Mouse (Mus musculus): Measurements from ENCODE around the gene Ppt1. TPM values are rescaled to one million over a fixed set of nuclear protein-coding genes. Genes with fewer than 3 reads are reported as not detected.

Ppt1 gene
- polyA plus RNA-seq, 1 experiment from 2014 or later, result 85.2 TPM

DNA sequence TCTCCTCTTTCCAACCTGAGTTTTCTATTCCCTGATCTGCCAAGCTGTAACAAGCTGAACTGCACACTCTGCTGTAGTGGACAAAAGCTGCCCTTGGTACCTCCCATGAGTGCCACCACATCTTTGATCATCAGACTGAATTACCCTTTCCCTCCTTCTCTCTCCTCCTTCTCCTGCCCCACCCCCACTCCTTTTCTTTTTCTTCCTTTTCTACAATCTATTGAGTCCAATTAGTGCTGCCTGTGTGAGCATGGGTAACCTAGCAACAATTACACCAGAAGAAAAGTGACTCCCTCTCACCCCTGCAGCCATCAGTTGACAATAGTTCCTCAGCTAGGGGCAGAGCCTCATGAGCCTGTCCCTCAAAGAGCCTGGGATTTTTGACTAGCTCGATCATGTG, 4.2 kb upstream of the Ppt1 start:
- H3K36me3 ChIP-seq (ENCODE audit: control insufficient read depth, insufficient read depth), result no peaks in the 10 kb centered on the region
- H3K9me3 ChIP-seq (ENCODE audit: control insufficient read depth, low read length), result no peaks in the 10 kb centered on the region
- H3K4me3 ChIP-seq (replicated peaks; ENCODE audit: low read length), result no peak overlapping the region
- no peak overlapping the region for H3K9ac ChIP-seq (replicated peaks; ENCODE audit: low read depth, low read length)
- no peak for ATAC-seq
- H3K4me1 ChIP-seq (replicated peaks; ENCODE audit: control insufficient read depth, insufficient read depth, low read length), result peaks cover 14% of the 10 kb centered on the region
- 7% methylated on average over 1 of the region's 1 CpGs for WGBS
- H3K27me3 ChIP-seq (replicated peaks; ENCODE audit: control insufficient read depth, insufficient read depth, low read length), result no peaks in the 10 kb centered on the region
- no peak overlapping the region for H3K4me2 ChIP-seq (ENCODE audit: low read length)
- no peak overlapping the region for H3K27ac ChIP-seq (ENCODE audit: low read length)

DNA sequence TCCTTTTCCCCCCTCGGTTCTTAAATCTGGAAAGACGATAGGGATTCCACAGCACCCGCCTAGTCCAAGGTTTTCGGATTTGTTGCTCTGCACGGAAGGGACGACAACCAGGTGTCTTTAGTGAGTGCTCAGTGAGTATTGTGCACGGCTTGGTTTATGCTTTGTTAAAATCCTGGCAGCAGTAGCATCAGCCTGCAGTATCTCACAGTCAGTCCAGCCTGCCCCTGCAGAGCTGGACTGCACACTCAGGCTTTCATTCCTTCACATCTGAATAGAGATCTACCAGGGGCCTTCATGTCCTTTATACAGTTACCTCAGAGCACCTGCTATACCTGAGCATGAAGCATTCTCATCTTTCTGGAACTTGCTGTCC, 347 bp downstream of the Ppt1 start:
- Histone ChIP-seq H3K9me3 (ENCODE audit: control insufficient read depth, low read length) (no peaks in the 10 kb centered on the region), H3K9ac (replicated peaks; ENCODE audit: low read depth, low read length) (peak overlapping the region; percentile 89), H3K4me1 (replicated peaks; ENCODE audit: control insufficient read depth, insufficient read depth, low read length) (peaks cover 21% of the 10 kb centered on the region), H3K4me2 (ENCODE audit: low read length) (peak overlapping the region; percentile 90), H3K27ac (ENCODE audit: low read length) (peak overlapping the region; percentile 84), H3K4me3 (replicated peaks; ENCODE audit: low read length) (peak overlapping the region; percentile 72), H3K36me3 (ENCODE audit: control insufficient read depth, insufficient read depth) (0 out of 2 replicates have a peak, but pooled peaks cover 2% of the 10 kb centered on the region), H3K27me3 (replicated peaks; ENCODE audit: control insufficient read depth, insufficient read depth, low read length) (no peaks in the 10 kb centered on the region)
- 0% methylated on average over 7 of the region's 7 CpGs for WGBS
- peak; percentile 35 for ATAC-seq

DNA sequence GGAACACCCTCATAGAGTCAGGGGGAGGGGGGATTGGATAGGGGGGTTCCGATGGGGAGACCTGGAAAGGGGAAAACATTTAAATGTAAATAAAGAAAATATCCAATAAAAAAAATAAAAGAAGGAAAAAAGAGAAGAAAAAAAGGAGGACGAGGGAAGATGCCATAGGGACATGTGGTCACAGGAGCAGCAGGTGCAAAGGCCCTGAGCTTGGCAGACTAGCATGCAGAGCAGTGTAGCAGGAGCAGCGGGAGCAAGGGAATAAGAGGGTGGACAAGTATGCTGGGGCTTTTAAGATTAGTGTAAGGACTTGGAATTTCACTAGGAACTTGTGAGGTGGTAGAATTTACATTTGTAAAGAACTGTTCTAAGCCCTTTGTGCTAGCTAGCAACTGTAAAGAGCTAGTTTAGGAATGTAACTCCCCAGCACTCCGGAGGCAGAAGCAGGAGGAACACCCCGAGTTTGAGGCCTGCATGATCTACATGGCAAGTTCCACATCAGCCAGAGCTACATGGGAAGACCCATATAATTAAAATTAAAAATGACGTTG, 1.2 kb downstream of the Ppt1 start:
- no peak overlapping the region; the same call in 1 of the 2 replicates for H3K4me2 ChIP-seq (ENCODE audit: low read length)
- H3K9me3 ChIP-seq (ENCODE audit: control insufficient read depth, low read length), result no peaks in the 10 kb centered on the region
- H3K4me1 ChIP-seq (replicated peaks; ENCODE audit: control insufficient read depth, insufficient read depth, low read length), result peaks cover 14% of the 10 kb centered on the region
- 59% methylated on average over 6 of the region's 6 CpGs for WGBS
- H3K9ac ChIP-seq (replicated peaks; ENCODE audit: low read depth, low read length), result no peak overlapping the region
- H3K36me3 ChIP-seq (ENCODE audit: control insufficient read depth, insufficient read depth), result 0 out of 2 replicates have a peak, but pooled peaks cover 2% of the 10 kb centered on the region
- no peaks in the 10 kb centered on the region for H3K27me3 ChIP-seq (replicated peaks; ENCODE audit: control insufficient read depth, insufficient read depth, low read length)
- no peak overlapping the region for H3K4me3 ChIP-seq (replicated peaks; ENCODE audit: low read length)
- ATAC-seq, result no peak
- H3K27ac ChIP-seq (ENCODE audit: low read length), result no peak overlapping the region

- 81% methylated on average over 2 of the region's 2 CpGs for WGBS
- Histone ChIP-seq H3K36me3 (ENCODE audit: control insufficient read depth, insufficient read depth) (0 out of 2 replicates have a peak, but pooled peaks cover 2% of the 10 kb centered on the region), H3K27me3 (replicated peaks; ENCODE audit: control insufficient read depth, insufficient read depth, low read length) (no peaks in the 10 kb centered on the region), H3K4me1 (replicated peaks; ENCODE audit: control insufficient read depth, insufficient read depth, low read length) (peaks cover 14% of the 10 kb centered on the region), H3K9ac (replicated peaks; ENCODE audit: low read depth, low read length) (no peak overlapping the region), H3K27ac (ENCODE audit: low read length) (no peak overlapping the region), H3K4me2 (ENCODE audit: low read length) (no peak overlapping the region), H3K4me3 (replicated peaks; ENCODE audit: low read length) (no peak overlapping the region), H3K9me3 (ENCODE audit: control insufficient read depth, low read length) (no peaks in the 10 kb centered on the region)
- no peak for ATAC-seq
These were observed 2.0 kb downstream of the Ppt1 start for GRCm38 (mm10) chr4:122837994-122838393.

DNA sequence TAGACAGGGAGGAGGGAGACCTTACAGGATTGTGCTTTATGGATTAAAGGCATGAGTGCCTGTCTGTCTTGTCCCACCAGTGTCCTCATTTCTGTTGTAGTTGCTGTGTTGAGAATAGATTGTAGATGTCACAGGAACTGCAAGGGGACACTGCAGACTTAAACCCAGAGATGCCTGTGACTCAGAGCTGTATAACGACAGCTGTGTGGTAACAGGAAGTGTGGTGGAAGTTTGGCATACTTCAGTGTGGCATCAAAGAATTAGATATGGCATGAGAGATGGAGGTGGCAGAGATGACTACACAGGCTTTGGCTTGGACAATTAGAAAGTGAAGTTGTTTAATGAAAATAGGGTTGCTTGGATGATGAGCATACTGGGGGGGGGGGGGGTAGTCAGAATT, 2.4 kb downstream of the Ppt1 start:
- Histone ChIP-seq H3K36me3 (ENCODE audit: control insufficient read depth, insufficient read depth) (0 out of 2 replicates have a peak, but pooled peaks cover 2% of the 10 kb centered on the region), H3K4me1 (replicated peaks; ENCODE audit: control insufficient read depth, insufficient read depth, low read length) (peaks cover 14% of the 10 kb centered on the region), H3K4me2 (ENCODE audit: low read length) (no peak overlapping the region), H3K9ac (replicated peaks; ENCODE audit: low read depth, low read length) (no peak overlapping the region), H3K27ac (ENCODE audit: low read length) (no peak overlapping the region), H3K27me3 (replicated peaks; ENCODE audit: control insufficient read depth, insufficient read depth, low read length) (no peaks in the 10 kb centered on the region), H3K9me3 (ENCODE audit: control insufficient read depth, low read length) (no peaks in the 10 kb centered on the region), H3K4me3 (replicated peaks; ENCODE audit: low read length) (no peak overlapping the region)
- WGBS, result 89% methylated on average over 1 of the region's 1 CpGs
- ATAC-seq, result no peak

DNA sequence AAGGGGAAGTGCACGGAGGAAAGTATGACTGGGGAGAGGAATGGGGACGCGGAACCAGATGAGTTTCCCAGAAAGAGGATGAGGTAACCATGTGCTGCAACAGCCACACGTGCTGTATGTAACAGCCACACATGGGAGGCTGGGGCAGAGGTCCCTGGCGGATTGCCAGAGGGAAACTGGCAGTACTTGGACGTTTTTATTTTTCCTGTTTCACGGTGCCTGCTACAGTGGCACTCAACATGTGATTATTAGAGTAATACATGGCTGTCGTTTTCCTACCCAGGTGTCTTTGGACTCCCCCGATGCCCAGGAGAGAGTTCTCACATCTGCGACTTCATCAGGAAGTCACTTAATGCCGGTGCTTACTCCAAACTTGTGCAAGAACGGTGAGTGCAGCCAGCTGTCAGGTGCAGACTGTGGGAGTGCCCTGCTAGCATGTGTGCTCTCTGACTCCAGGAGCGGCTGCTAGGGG, 12.1 kb downstream of the Ppt1 start:
- Histone ChIP-seq H3K4me2 (ENCODE audit: low read length) (no peak overlapping the region), H3K9me3 (ENCODE audit: control insufficient read depth, low read length) (no peaks in the 10 kb centered on the region), H3K36me3 (ENCODE audit: control insufficient read depth, insufficient read depth) (peaks cover 20% of the 10 kb centered on the region), H3K27me3 (replicated peaks; ENCODE audit: control insufficient read depth, insufficient read depth, low read length) (no peaks in the 10 kb centered on the region), H3K4me1 (replicated peaks; ENCODE audit: control insufficient read depth, insufficient read depth, low read length) (no peaks in the 10 kb centered on the region), H3K9ac (replicated peaks; ENCODE audit: low read depth, low read length) (no peak overlapping the region), H3K4me3 (replicated peaks; ENCODE audit: low read length) (no peak overlapping the region), H3K27ac (ENCODE audit: low read length) (no peak overlapping the region)
- WGBS, result 73% methylated on average over 13 of the region's 13 CpGs
- ATAC-seq, result no peak

DNA sequence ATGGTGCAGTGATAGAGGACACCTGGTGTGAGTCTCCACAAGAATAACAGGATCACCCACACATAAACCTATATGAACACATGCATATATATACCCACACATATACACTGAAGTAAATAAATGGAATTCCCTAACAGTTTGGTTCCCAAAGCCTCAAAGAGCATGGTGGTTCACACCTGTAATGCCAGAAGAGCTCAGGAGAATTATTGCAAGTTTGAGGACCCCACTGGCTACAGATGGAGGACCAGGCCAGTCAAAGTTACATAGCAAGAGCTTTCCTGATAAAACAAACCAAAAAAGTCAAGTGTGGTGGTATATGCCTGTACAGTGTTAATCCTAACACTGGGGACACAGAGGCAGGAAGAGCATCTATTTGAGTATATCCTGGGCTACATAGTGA, 15.5 kb downstream of the Ppt1 start:
- no peak overlapping the region for H3K4me2 ChIP-seq (ENCODE audit: low read length)
- no peak overlapping the region for H3K9ac ChIP-seq (replicated peaks; ENCODE audit: low read depth, low read length)
- no peak overlapping the region for H3K27ac ChIP-seq (ENCODE audit: low read length)
- H3K27me3 ChIP-seq (replicated peaks; ENCODE audit: control insufficient read depth, insufficient read depth, low read length), result no peaks in the 10 kb centered on the region
- no peak overlapping the region for H3K4me3 ChIP-seq (replicated peaks; ENCODE audit: low read length)
- no peak for ATAC-seq
- H3K4me1 ChIP-seq (replicated peaks; ENCODE audit: control insufficient read depth, insufficient read depth, low read length), result no peaks in the 10 kb centered on the region
- peaks cover 30% of the 10 kb centered on the region for H3K36me3 ChIP-seq (ENCODE audit: control insufficient read depth, insufficient read depth)
- H3K9me3 ChIP-seq (ENCODE audit: control insufficient read depth, low read length), result no peaks in the 10 kb centered on the region

GRCm38 (mm10) chr4:122853691-122854090, 17.6 kb downstream of the Ppt1 start:
- Histone ChIP-seq H3K4me3 (replicated peaks; ENCODE audit: low read length) (no peak overlapping the region), H3K9ac (replicated peaks; ENCODE audit: low read depth, low read length) (no peak overlapping the region), H3K27ac (ENCODE audit: low read length) (no peak overlapping the region), H3K4me2 (ENCODE audit: low read length) (no peak overlapping the region), H3K36me3 (ENCODE audit: control insufficient read depth, insufficient read depth) (peaks cover 40% of the 10 kb centered on the region), H3K27me3 (replicated peaks; ENCODE audit: control insufficient read depth, insufficient read depth, low read length) (no peaks in the 10 kb centered on the region), H3K9me3 (ENCODE audit: control insufficient read depth, low read length) (no peaks in the 10 kb centered on the region), H3K4me1 (replicated peaks; ENCODE audit: control insufficient read depth, insufficient read depth, low read length) (no peaks in the 10 kb centered on the region)
- no peak for ATAC-seq
- WGBS, result 68% methylated on average over 2 of the region's 2 CpGs

GRCm38 (mm10) chr4:122854770-122855169, 18.7 kb downstream of the Ppt1 start:
- H3K36me3 ChIP-seq (ENCODE audit: control insufficient read depth, insufficient read depth), result peaks cover 34% of the 10 kb centered on the region
- H3K9ac ChIP-seq (replicated peaks; ENCODE audit: low read depth, low read length), result no peak overlapping the region
- H3K27me3 ChIP-seq (replicated peaks; ENCODE audit: control insufficient read depth, insufficient read depth, low read length), result no peaks in the 10 kb centered on the region
- no peak for ATAC-seq
- no peaks in the 10 kb centered on the region for H3K4me1 ChIP-seq (replicated peaks; ENCODE audit: control insufficient read depth, insufficient read depth, low read length)
- no peaks in the 10 kb centered on the region for H3K9me3 ChIP-seq (ENCODE audit: control insufficient read depth, low read length)
- H3K4me2 ChIP-seq (ENCODE audit: low read length), result no peak overlapping the region
- no peak overlapping the region for H3K4me3 ChIP-seq (replicated peaks; ENCODE audit: low read length)
- WGBS, result 90% methylated on average over 4 of the region's 4 CpGs
- no peak overlapping the region for H3K27ac ChIP-seq (ENCODE audit: low read length)

DNA sequence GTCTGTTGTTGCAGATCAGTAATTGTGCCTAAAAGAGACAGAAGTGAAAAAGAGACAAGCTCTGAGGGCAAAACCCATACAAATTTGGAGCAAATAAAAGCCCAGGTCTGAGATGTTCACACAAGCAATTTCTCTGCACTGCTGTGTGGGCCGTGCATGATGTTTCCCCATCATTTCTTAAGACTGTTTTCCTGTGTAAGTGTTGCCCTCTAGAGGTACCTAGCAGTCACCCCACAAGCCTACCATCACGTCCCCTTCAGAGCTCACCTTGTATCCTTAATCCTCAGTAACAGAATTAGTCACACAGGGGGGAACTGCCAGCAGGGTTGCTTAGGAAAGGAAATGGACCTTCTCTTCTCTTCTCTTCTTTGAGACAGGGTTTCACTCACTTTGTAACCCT, 21.9 kb downstream of the Ppt1 start:
- no peak for ATAC-seq
- Histone ChIP-seq H3K36me3 (ENCODE audit: control insufficient read depth, insufficient read depth) (peaks cover 42% of the 10 kb centered on the region), H3K4me3 (replicated peaks; ENCODE audit: low read length) (no peak overlapping the region), H3K27me3 (replicated peaks; ENCODE audit: control insufficient read depth, insufficient read depth, low read length) (no peaks in the 10 kb centered on the region), H3K27ac (ENCODE audit: low read length) (no peak overlapping the region), H3K9me3 (ENCODE audit: control insufficient read depth, low read length) (no peaks in the 10 kb centered on the region), H3K4me2 (ENCODE audit: low read length) (no peak overlapping the region), H3K9ac (replicated peaks; ENCODE audit: low read depth, low read length) (no peak overlapping the region), H3K4me1 (replicated peaks; ENCODE audit: control insufficient read depth, insufficient read depth, low read length) (no peaks in the 10 kb centered on the region)
- whole genome bisulfite sequencing, result 40% methylated on average over 2 of the region's 2 CpGs

All from forebrain, embryonic 16.5 days (tissue).